In genomic region chr10:109928547-109929318, GRCm38 (mm10) we compare ENCODE assay signal across 18 mouse cellular contexts.
DNase-seq lines count a peak whose midpoint lies in the region; ATAC-seq and TF ChIP-seq lines count a peak whose summit lies in the region.
"Had no signal": no experiment of that assay in that cellular context is flagged by ENCODE, and none has a peak within 500 bp of the region (broad histone marks: within the 10 kb centered on the region; RNA-seq: fewer than 3 reads in every experiment).

No protein-coding gene starts in this region.

- no peaks in the 10 kb centered on the region for H3K27me3 ChIP-seq in kidney, embryonic 15.5 days
- no peaks in the 10 kb centered on the region for H3K27me3 ChIP-seq in hindbrain, embryonic 11.5 days (ENCODE audit: control insufficient read depth, insufficient read depth, low read length)
- H3K27me3 ChIP-seq in midbrain, postnatal 0 days (ENCODE audit: insufficient read depth, low read length): no peaks in the 10 kb centered on the region
- H3K27me3 ChIP-seq: embryonic facial prominence, embryonic 13.5 days had no signal

- no peaks in the 10 kb centered on the region for H3K9me3 ChIP-seq in kidney, embryonic 15.5 days (replicated peaks)
- H3K9me3 ChIP-seq in hindbrain, embryonic 11.5 days (ENCODE audit: control insufficient read depth, low read length): no peaks in the 10 kb centered on the region
- H3K9me3 ChIP-seq in midbrain, postnatal 0 days (ENCODE audit: low read length): no peaks in the 10 kb centered on the region
- H3K9me3 ChIP-seq: embryonic facial prominence, embryonic 13.5 days had no signal

- H3K9ac ChIP-seq in kidney, embryonic 15.5 days: no peak overlapping the region
- no peak overlapping the region for H3K9ac ChIP-seq in hindbrain, embryonic 11.5 days (ENCODE audit: low read depth, low read length)
- no peak overlapping the region for H3K9ac ChIP-seq in midbrain, postnatal 0 days (replicated peaks; ENCODE audit: low read length, poor library complexity, severe bottlenecking)
- H3K9ac ChIP-seq: embryonic facial prominence, embryonic 13.5 days had no signal

- peak; percentile 95 for ATAC-seq in kidney, embryonic 15.5 days (replicated peaks; ENCODE audit: low FRiP score)
- peak; percentile 54; the same call in 1 of the 2 replicates for ATAC-seq in hindbrain, embryonic 11.5 days (ENCODE audit: low FRiP score)
- no peak for ATAC-seq in midbrain, postnatal 0 days (ENCODE audit: low FRiP score)
- ATAC-seq: intestine, postnatal 0 days had no signal

- peak; percentile 24 for DNase-seq in embryo, embryonic 10 days (ENCODE audit: low spot score)
- no peak for DNase-seq in embryo, embryonic 9.5 days (ENCODE audit: extremely low spot score)
- no peak for DNase-seq in kidney, postnatal 10 days
- DNase-seq in hindbrain, embryonic 11.5 days (ENCODE audit: low spot score): no peak
- DNase-seq in midbrain, postnatal 0 days (ENCODE audit: low spot score): peak; percentile 13
- DNase-seq in layer of hippocampus, adult 11-12 months (ENCODE audit: low spot score): no peak
- no peak for DNase-seq in thymus, postnatal 10 days (ENCODE audit: low spot score in 2 of 2)
- DNase-seq: adrenal gland, postnatal 14 days; cerebellum, postnatal 14 days; liver; lung, adult 18-20 months; right cerebral cortex, postnatal 14 days; thymus, postnatal 25 days had no signal

- peak overlapping the region; percentile 11 for H3K27ac ChIP-seq in kidney, embryonic 15.5 days
- H3K27ac ChIP-seq in hindbrain, embryonic 11.5 days (ENCODE audit: low read depth, low read length): no peak overlapping the region
- H3K27ac ChIP-seq in midbrain, postnatal 0 days (ENCODE audit: low read depth, low read length): no peak overlapping the region
- H3K27ac ChIP-seq: embryonic facial prominence, embryonic 13.5 days; macrophage; stomach, postnatal 0 days had no signal

- 29% methylated on average over 8 of the region's 8 CpGs for WGBS in kidney, embryonic 15.5 days
- WGBS in hindbrain, embryonic 11.5 days: 58% methylated on average over 8 of the region's 8 CpGs
- WGBS in midbrain, postnatal 0 days: 33% methylated on average over 8 of the region's 8 CpGs

- TF ChIP-seq CTCF in midbrain, postnatal 0 days (IDR thresholded peaks at IDR 0.05): no peak

- no peak overlapping the region for H3K4me3 ChIP-seq in kidney, embryonic 15.5 days (replicated peaks)
- H3K4me3 ChIP-seq in hindbrain, embryonic 11.5 days (ENCODE audit: low read depth, low read length): no peak overlapping the region
- H3K4me3 ChIP-seq in midbrain, postnatal 0 days (ENCODE audit: low read depth, low read length): no peak overlapping the region
- H3K4me3 ChIP-seq: embryonic facial prominence, embryonic 13.5 days had no signal

- H3K4me1 ChIP-seq in kidney, embryonic 15.5 days: peaks cover 14% of the 10 kb centered on the region; the same call in 1 of the 2 replicates
- no peaks in the 10 kb centered on the region for H3K4me1 ChIP-seq in hindbrain, embryonic 11.5 days (replicated peaks; ENCODE audit: control insufficient read depth, insufficient read depth, low read length)
- H3K4me1 ChIP-seq in midbrain, postnatal 0 days (ENCODE audit: insufficient read depth, low read length): no peaks in the 10 kb centered on the region

- no peak overlapping the region for H3K4me2 ChIP-seq in kidney, embryonic 15.5 days
- H3K4me2 ChIP-seq in hindbrain, embryonic 11.5 days (replicated peaks; ENCODE audit: low read depth, low read length): no peak overlapping the region
- H3K4me2 ChIP-seq in midbrain, postnatal 0 days (ENCODE audit: low read depth, low read length, poor library complexity, severe bottlenecking): no peak overlapping the region
- H3K4me2 ChIP-seq: embryonic facial prominence, embryonic 13.5 days had no signal

- no peaks in the 10 kb centered on the region for H3K36me3 ChIP-seq in kidney, embryonic 15.5 days
- no peaks in the 10 kb centered on the region for H3K36me3 ChIP-seq in hindbrain, embryonic 11.5 days (ENCODE audit: control insufficient read depth, insufficient read depth, low read length)
- H3K36me3 ChIP-seq in midbrain, postnatal 0 days (ENCODE audit: insufficient read depth, low read length): no peaks in the 10 kb centered on the region
- H3K36me3 ChIP-seq: embryonic facial prominence, embryonic 13.5 days had no signal

Comparison
In these comparisons a context has a peak if more than half of its experiments do, and no peak if none do; other contexts are left out.
1. DNase-seq: peak in embryo, embryonic 10 days (single experiment) and midbrain, postnatal 0 days (single experiment); none in embryo, embryonic 9.5 days (single experiment), kidney, postnatal 10 days (single experiment), hindbrain, embryonic 11.5 days (single experiment), layer of hippocampus, adult 11-12 months (single experiment) and thymus, postnatal 10 days (0 of 2).